Mouse (Mus musculus): ENCODE measurements around the gene Acot13. TPM values are rescaled to one million over a fixed set of nuclear protein-coding genes. Genes with fewer than 3 reads are reported as not detected.

Acot13 gene
- polyA plus RNA-seq, 1 experiment, result not detected

DNA sequence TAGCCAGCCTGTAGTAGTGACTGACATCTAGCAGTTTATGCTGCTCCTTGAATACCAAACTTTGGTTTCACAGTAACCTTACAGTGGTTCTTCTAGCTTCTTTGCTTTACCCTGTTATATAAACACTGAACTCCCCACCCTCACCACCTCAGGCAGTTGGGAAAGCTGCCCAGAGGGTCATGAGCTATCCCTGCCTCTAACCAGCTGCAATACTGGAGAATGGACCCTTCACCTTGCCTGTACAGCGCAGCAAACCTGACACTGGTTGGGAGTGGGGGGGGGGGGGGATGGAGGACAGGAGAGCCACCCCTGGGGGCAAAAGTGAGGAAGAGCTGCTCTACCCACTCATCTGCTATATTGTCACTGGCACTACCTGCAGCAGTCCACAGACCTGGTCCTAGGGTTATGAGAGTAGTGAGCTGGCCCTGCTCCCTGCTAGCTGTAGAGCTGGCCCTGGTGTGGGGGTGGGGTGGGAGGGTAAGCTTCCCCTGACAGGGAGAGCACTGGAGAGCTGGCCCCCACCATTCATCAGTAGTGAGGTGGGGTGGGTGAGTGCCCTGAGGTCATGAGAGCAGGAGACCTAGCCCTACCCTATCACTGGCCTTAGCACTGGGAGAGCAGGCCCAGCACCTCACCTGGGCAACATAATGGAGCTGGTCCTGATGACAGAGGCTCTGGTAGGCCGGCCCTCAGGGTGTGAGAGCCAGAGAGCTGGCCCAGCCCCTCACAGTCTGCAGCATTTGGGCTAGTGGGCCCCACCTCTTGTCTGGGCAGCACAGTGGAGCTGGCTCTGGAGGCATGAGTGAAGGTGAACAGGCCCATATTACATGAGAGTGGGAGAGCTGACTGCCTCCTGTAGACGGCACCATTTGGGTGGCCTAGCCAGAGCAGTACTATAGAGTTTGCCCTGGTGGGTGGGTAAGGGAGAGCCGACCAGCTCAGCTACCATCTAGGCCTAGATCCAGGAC is 14.9 kb downstream of the Acot13 start:
- Histone ChIP-seq H3K27ac (ENCODE audit: insufficient read depth, low read depth, low read length) (no peak overlapping the region), H3K4me1 (ENCODE audit: control insufficient read depth, insufficient read depth, low read length) (no peaks in the 10 kb centered on the region), H3K4me3 (ENCODE audit: insufficient read depth, low read depth, low read length) (no peak overlapping the region)
- TF ChIP-seq POLR2A (IDR thresholded peaks at IDR 0.05; ENCODE audit: insufficient read depth, low read depth, low read length) (no peak), CTCF (IDR thresholded peaks at IDR 0.05; ENCODE audit: insufficient read depth, low read depth, low read length) (no peak)
- WGBS, result 67% methylated on average over 4 of the region's 4 CpGs

DNA sequence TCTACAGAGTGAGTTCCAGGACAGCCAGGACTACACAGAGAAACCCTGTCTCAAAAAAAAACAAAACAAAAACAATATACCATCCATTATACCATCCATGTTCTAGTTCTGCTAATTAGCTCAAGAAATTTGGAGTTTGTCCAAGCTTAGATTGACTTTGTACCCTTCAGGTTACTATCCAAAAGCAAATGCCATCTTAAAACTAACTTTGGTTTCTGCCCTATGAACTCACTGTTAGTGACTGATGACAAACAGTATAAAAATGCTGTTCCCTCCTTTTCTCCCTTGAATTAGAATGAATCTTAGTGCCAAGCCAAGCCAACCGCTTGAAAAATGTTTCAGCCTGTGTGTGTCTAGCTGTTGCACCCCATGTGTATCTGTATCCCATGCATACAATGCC is 16.7 kb downstream of the Acot13 start:
- 79% methylated on average over 1 of the region's 1 CpGs for WGBS
- Histone ChIP-seq H3K4me1 (ENCODE audit: control insufficient read depth, insufficient read depth, low read length) (no peaks in the 10 kb centered on the region), H3K27ac (ENCODE audit: insufficient read depth, low read depth, low read length) (no peak overlapping the region), H3K4me3 (ENCODE audit: insufficient read depth, low read depth, low read length) (no peak overlapping the region)
- TF ChIP-seq POLR2A (IDR thresholded peaks at IDR 0.05; ENCODE audit: insufficient read depth, low read depth, low read length), result no peak
- no peak for TF ChIP-seq CTCF (IDR thresholded peaks at IDR 0.05; ENCODE audit: insufficient read depth, low read depth, low read length)

DNA sequence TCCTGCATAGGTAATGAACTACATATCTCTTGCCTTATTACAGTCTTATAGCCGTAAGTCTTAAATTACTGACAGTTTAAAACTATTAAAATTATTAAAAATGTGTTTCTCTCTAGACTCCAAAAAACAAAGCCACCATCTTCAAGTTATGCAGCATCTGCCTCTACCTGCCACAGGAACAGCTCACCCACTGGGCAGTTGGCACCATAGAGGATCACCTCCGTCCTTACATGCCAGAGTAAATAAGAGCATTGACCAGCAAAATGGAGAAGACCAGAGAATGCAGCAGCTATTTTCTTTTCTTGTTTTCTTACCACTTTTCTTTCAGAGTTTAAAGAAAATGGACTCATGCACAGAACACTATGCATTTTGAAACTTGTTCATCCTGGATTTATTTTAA is 18.8 kb downstream of the Acot13 start:
- no peak overlapping the region for H3K27ac ChIP-seq (ENCODE audit: insufficient read depth, low read depth, low read length)
- TF ChIP-seq POLR2A (IDR thresholded peaks at IDR 0.05; ENCODE audit: insufficient read depth, low read depth, low read length) (no peak), CTCF (IDR thresholded peaks at IDR 0.05; ENCODE audit: insufficient read depth, low read depth, low read length) (no peak)
- WGBS, result 94% methylated on average over 2 of the region's 2 CpGs
- H3K4me1 ChIP-seq (ENCODE audit: control insufficient read depth, insufficient read depth, low read length), result no peaks in the 10 kb centered on the region
- no peak overlapping the region for H3K4me3 ChIP-seq (ENCODE audit: insufficient read depth, low read depth, low read length)

DNA sequence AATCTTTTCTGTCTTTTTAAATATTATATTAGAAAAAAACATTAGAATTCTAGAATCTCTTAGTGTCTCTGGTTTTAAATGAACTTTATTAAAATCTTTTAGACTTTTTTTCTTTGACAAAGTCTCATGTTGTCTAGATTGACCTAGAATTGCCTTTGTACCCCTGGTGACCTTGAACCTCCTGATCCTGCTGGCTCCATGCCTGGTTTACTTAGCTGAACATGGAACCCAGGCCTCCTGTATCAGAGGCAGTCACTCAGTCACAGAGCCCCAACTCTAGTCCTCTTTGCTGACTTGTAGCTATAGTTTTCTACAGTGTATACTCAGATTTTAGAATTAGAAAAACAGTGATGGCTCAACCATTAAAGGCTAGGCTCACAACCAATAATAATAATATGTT is 25.3 kb downstream of the Acot13 start:
- no peak overlapping the region for H3K4me3 ChIP-seq (ENCODE audit: insufficient read depth, low read depth, low read length)
- no peaks in the 10 kb centered on the region for H3K4me1 ChIP-seq (ENCODE audit: control insufficient read depth, insufficient read depth, low read length)
- no peak overlapping the region for H3K27ac ChIP-seq (ENCODE audit: insufficient read depth, low read depth, low read length)
- no peak for TF ChIP-seq POLR2A (IDR thresholded peaks at IDR 0.05; ENCODE audit: insufficient read depth, low read depth, low read length)
- TF ChIP-seq CTCF (IDR thresholded peaks at IDR 0.05; ENCODE audit: insufficient read depth, low read depth, low read length), result no peak

DNA sequence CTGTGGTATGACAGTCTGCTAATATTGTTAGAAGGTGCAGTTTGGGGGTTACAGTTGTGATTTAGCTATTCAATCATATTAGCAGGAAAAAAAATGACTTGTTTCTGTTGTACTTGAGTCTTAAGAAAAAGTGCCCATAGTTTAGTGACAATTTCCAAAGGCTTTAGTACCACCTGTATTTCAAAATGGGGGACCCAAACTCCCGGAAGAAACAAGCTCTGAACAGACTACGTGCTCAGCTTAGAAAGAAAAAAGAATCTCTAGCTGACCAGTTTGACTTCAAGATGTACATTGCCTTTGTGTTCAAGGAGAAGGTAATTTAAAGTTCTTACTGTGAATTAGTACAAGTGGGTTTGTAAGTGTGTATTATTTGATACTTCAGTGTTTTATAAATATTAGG is 28.1 kb downstream of the Acot13 start:
- H3K27ac ChIP-seq (ENCODE audit: insufficient read depth, low read depth, low read length), result no peak overlapping the region
- no peak overlapping the region for H3K4me3 ChIP-seq (ENCODE audit: insufficient read depth, low read depth, low read length)
- 0% methylated on average over 2 of the region's 2 CpGs for WGBS
- no peaks in the 10 kb centered on the region for H3K4me1 ChIP-seq (ENCODE audit: control insufficient read depth, insufficient read depth, low read length)
- TF ChIP-seq POLR2A (IDR thresholded peaks at IDR 0.05; ENCODE audit: insufficient read depth, low read depth, low read length), result no peak

DNA sequence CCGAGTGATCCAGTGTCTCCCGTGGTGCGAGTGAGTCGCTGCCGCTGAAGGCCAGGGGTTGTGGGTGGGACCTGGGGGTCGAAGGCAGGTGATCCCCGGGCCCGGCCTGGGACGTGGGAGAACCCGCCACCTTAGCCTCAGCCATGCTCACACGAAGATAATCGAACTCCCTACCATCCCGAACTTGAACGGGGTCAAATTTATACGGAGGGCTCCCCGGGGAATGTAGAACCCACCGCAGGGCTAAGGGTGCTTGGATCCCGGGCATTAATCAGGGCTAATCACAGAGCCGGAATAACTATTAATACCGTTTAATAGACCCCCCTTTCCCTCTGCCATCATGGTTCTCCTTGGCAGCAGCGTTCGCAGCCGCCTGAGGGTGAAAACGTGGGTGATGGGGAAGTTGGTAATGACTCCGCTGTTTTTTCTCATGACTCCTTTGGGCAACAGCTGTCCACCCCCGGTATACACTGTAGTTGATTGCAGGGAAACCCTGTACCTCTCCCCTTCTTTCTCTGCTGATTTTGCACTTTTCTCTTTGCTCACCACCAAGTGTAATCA is 29.1 kb downstream of the Acot13 start:
- WGBS, result under 1% methylated on average over 26 of the region's 26 CpGs
- H3K4me1 ChIP-seq (ENCODE audit: control insufficient read depth, insufficient read depth, low read length), result no peaks in the 10 kb centered on the region
- H3K4me3 ChIP-seq (ENCODE audit: insufficient read depth, low read depth, low read length), result peak overlapping the region; percentile 83
- TF ChIP-seq CTCF (IDR thresholded peaks at IDR 0.05; ENCODE audit: insufficient read depth, low read depth, low read length) (no peak), POLR2A (IDR thresholded peaks at IDR 0.05; ENCODE audit: insufficient read depth, low read depth, low read length) (no peak)
- H3K27ac ChIP-seq (ENCODE audit: insufficient read depth, low read depth, low read length), result no peak overlapping the region

DNA sequence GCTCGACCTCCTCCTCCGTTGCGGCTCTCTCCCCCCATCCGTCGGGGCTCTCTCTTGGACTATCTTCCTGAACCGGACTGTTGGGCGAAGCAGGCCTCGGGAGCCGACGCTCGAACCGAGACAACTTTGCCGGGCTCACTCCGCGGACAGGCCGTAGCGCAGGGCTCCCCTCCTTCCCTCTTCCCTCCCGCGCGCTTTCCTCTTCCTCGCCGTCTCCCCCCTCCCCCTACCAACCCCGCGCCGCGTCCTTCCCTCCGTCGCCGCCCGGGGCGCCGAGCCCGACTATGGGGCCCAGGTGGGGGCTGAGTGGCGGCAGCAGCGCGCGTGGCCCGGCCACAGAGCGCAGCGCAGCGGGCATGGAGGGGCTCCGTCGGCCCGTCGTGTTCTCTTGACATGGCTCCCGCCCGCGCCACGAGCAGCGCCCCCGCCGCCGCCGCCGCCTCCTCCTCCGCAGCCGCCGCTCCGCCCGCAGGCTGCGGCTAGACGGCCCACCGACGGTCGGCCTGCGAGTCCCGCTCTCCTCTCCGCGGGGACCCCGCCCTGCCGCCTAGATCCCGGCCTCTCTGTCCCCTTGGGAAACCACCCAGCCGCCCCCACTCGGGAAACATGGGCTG is 29.9 kb downstream of the Acot13 start, which contains the start of gene BC005537:
Gene BC005537, plus strand, starts transcription at position 350 of the 614 bp plus-strand sequence.
- H3K4me1 ChIP-seq (ENCODE audit: control insufficient read depth, insufficient read depth, low read length), result no peaks in the 10 kb centered on the region
- under 1% methylated on average over 71 of the region's 74 CpGs for WGBS
- H3K4me3 ChIP-seq (ENCODE audit: insufficient read depth, low read depth, low read length), result peak within 1 kb of the TSS; percentile 83
- peak within 1 kb of the TSS; percentile 86 for H3K27ac ChIP-seq (ENCODE audit: insufficient read depth, low read depth, low read length)
- no peak for TF ChIP-seq POLR2A (IDR thresholded peaks at IDR 0.05; ENCODE audit: insufficient read depth, low read depth, low read length)
- TF ChIP-seq CTCF (IDR thresholded peaks at IDR 0.05; ENCODE audit: insufficient read depth, low read depth, low read length), result no peak

DNA sequence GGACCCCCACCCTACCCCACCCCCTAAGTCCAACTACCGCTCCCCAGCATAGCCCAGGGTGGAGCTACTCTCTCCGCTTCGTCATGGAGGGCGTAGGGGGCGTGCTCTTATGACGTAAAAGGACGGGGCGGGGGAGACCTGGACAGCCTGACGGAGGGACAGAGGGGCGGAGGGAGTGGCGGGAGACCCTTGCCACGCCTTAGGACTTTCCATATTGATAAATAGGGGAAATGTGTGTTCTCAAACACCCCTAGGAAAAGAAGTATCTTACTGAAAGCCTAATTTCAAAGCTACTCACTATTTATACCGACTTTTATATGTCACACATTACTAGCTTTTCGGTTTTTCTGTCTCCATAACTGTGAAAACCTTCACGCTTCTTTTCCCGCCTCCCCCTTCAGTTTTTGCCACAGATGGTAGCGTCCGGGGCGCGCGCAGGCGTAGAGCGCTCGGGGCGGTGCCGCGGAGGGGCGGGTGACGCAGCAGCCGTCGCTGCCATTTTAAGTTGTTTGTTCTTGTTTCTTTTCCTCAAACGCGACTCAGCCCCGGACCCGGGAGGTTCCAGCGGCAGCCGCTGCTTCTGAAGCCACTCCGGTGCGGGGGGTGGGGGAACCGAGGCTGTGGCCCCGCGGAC is 30.5 kb downstream of the Acot13 start:
- H3K4me3 ChIP-seq (ENCODE audit: insufficient read depth, low read depth, low read length), result peak overlapping the region; percentile 83
- under 1% methylated on average over 42 of the region's 42 CpGs for WGBS
- no peaks in the 10 kb centered on the region for H3K4me1 ChIP-seq (ENCODE audit: control insufficient read depth, insufficient read depth, low read length)
- TF ChIP-seq CTCF (IDR thresholded peaks at IDR 0.05; ENCODE audit: insufficient read depth, low read depth, low read length) (no peak), POLR2A (IDR thresholded peaks at IDR 0.05; ENCODE audit: insufficient read depth, low read depth, low read length) (peak; percentile 97)
- peak overlapping the region; percentile 86 for H3K27ac ChIP-seq (ENCODE audit: insufficient read depth, low read depth, low read length)
